Mouse (Mus musculus): ENCODE data around the gene Mfsd4b2. TPM values are rescaled to one million over a fixed set of nuclear protein-coding genes. Genes with fewer than 3 reads are reported as not detected.
A peak's percentile ranks its signal among the peaks of the same experiment; 100 is the strongest.
"Not testable (repeated sequence)": the region's sequence is repeated elsewhere in the genome, so short reads cannot be mapped to it uniquely, and the experiment has no call there.

Gene Mfsd4b2
- polyA plus RNA-seq (2015; fragmentation: Nextera tagmentation; extraction: Ambion mirVana), result 0.19 and 0.23 TPM in 2 replicates

GRCm38 (mm10) chr10:39926616-39927139 lies at the start of gene Mfsd4b2:
Gene Mfsd4b2 (minus strand): TSS chr10:39926923.
- no peaks in the 10 kb centered on the region for H3K36me3 ChIP-seq
- WGBS, result 2% methylated on average over 41 of the region's 41 CpGs
- ATAC-seq (ENCODE audit: insufficient read depth, low FRiP score, low read depth), result peak; percentile 47; the same call in 1 of the 2 replicates
- no peaks in the 10 kb centered on the region for H3K27me3 ChIP-seq (replicated peaks)
- H3K4me2 ChIP-seq, result peak within 1 kb of the TSS; percentile 92
- H3K9ac ChIP-seq, result peak within 1 kb of the TSS; percentile 12; the same call in 1 of the 2 replicates
- no peaks in the 10 kb centered on the region for H3K4me1 ChIP-seq
- peak within 1 kb of the TSS; percentile 43 for H3K4me3 ChIP-seq (replicated peaks)
- H3K27ac ChIP-seq, result no peak within 1 kb of the TSS
- H3K9me3 ChIP-seq, result no peaks in the 10 kb centered on the region

GRCm38 (mm10) chr10:39975771-39976170 lies 49.0 kb upstream of the Mfsd4b2 start:
- WGBS, result 38% methylated on average over 2 of the region's 2 CpGs
- H3K4me2 ChIP-seq, result no peak overlapping the region
- ATAC-seq (ENCODE audit: insufficient read depth, low FRiP score, low read depth), result no peak
- H3K36me3 ChIP-seq, result no peaks in the 10 kb centered on the region
- H3K27me3 ChIP-seq (replicated peaks), result no peaks in the 10 kb centered on the region
- H3K4me3 ChIP-seq (replicated peaks), result no peak overlapping the region
- no peaks in the 10 kb centered on the region for H3K9me3 ChIP-seq
- H3K27ac ChIP-seq, result no peak overlapping the region
- no peaks in the 10 kb centered on the region for H3K4me1 ChIP-seq
- H3K9ac ChIP-seq, result no peak overlapping the region

- Histone ChIP-seq H3K36me3 (no peaks in the 10 kb centered on the region), H3K9ac (no peak overlapping the region), H3K4me3 (replicated peaks) (no peak overlapping the region), H3K4me1 (no peaks in the 10 kb centered on the region), H3K27ac (no peak overlapping the region), H3K9me3 (no peaks in the 10 kb centered on the region), H3K4me2 (no peak overlapping the region), H3K27me3 (replicated peaks) (no peaks in the 10 kb centered on the region)
- WGBS, result 65% methylated on average over 11 of the region's 11 CpGs
- ATAC-seq (ENCODE audit: insufficient read depth, low FRiP score, low read depth), result no peak
These were observed 48.3 kb upstream of the Mfsd4b2 start for GRCm38 (mm10) chr10:39974982-39975381.

- 88% methylated on average over 3 of the region's 3 CpGs for WGBS
These were observed 40.8 kb upstream of the Mfsd4b2 start for GRCm38 (mm10) chr10:39967512-39967911.

GRCm38 (mm10) chr10:39961906-39962305 lies 35.2 kb upstream of the Mfsd4b2 start:
- no peaks in the 10 kb centered on the region for H3K9me3 ChIP-seq
- no peaks in the 10 kb centered on the region for H3K36me3 ChIP-seq
- H3K4me3 ChIP-seq (replicated peaks), result no peak overlapping the region
- no peaks in the 10 kb centered on the region for H3K27me3 ChIP-seq (replicated peaks)
- no peak overlapping the region for H3K9ac ChIP-seq
- H3K4me1 ChIP-seq, result peaks cover 3% of the 10 kb centered on the region; the same call in 1 of the 2 replicates
- 31% methylated on average over 1 of the region's 1 CpGs for WGBS
- no peak overlapping the region for H3K4me2 ChIP-seq
- H3K27ac ChIP-seq, result no peak overlapping the region
- ATAC-seq (ENCODE audit: insufficient read depth, low FRiP score, low read depth), result no peak

More at GRCm38 (mm10) chr10:39967512-39967911, 40.8 kb upstream of the Mfsd4b2 start:
- Histone ChIP-seq H3K27ac (no peak overlapping the region), H3K4me2 (no peak overlapping the region), H3K36me3 (no peaks in the 10 kb centered on the region), H3K4me1 (no peaks in the 10 kb centered on the region), H3K27me3 (replicated peaks) (no peaks in the 10 kb centered on the region), H3K9ac (no peak overlapping the region), H3K4me3 (replicated peaks) (no peak overlapping the region), H3K9me3 (no peaks in the 10 kb centered on the region)
- ATAC-seq (ENCODE audit: insufficient read depth, low FRiP score, low read depth), result no peak

GRCm38 (mm10) chr10:39960441-39960822 lies 33.7 kb upstream of the Mfsd4b2 start:
- H3K36me3 ChIP-seq, result no peaks in the 10 kb centered on the region
- H3K4me3 ChIP-seq (replicated peaks), result peak overlapping the region; percentile 58; the same call in 1 of the 2 replicates
- H3K4me1 ChIP-seq, result peaks cover 3% of the 10 kb centered on the region; the same call in 1 of the 2 replicates
- H3K27ac ChIP-seq, result no peak overlapping the region
- H3K4me2 ChIP-seq, result peak overlapping the region; percentile 96; the same call in 1 of the 2 replicates
- no peak overlapping the region for H3K9ac ChIP-seq
- WGBS, result 45% methylated on average over 11 of the region's 11 CpGs
- H3K9me3 ChIP-seq, result no peaks in the 10 kb centered on the region
- H3K27me3 ChIP-seq (replicated peaks), result no peaks in the 10 kb centered on the region
- ATAC-seq (ENCODE audit: insufficient read depth, low FRiP score, low read depth), result peak; percentile 21; the same call in 1 of the 2 replicates

GRCm38 (mm10) chr10:39959761-39960440 lies 33.2 kb upstream of the Mfsd4b2 start, which contains the start of gene Mfsd4b3:
Gene Mfsd4b3 (minus strand): TSS chr10:39960153.
- ATAC-seq (ENCODE audit: insufficient read depth, low FRiP score, low read depth), result peak; percentile 99
- H3K27ac ChIP-seq, result peak within 1 kb of the TSS; percentile 71
- peak within 1 kb of the TSS; percentile 37; the same call in 1 of the 2 replicates for H3K9ac ChIP-seq
- H3K4me1 ChIP-seq, result peaks cover 3% of the 10 kb centered on the region; the same call in 1 of the 2 replicates
- no peaks in the 10 kb centered on the region for H3K27me3 ChIP-seq (replicated peaks)
- no peaks in the 10 kb centered on the region for H3K36me3 ChIP-seq
- peak within 1 kb of the TSS; percentile 58 for H3K4me3 ChIP-seq (replicated peaks)
- H3K9me3 ChIP-seq, result no peaks in the 10 kb centered on the region
- WGBS, result under 1% methylated on average over 38 of the region's 38 CpGs
- H3K4me2 ChIP-seq, result peak within 1 kb of the TSS; percentile 96

GRCm38 (mm10) chr10:39958266-39958665 lies 31.5 kb upstream of the Mfsd4b2 start:
- WGBS, result 66% methylated on average over 4 of the region's 4 CpGs
- ATAC-seq (ENCODE audit: insufficient read depth, low FRiP score, low read depth), result no peak

GRCm38 (mm10) chr10:39956340-39956878 lies 29.7 kb upstream of the Mfsd4b2 start:
- Histone ChIP-seq H3K4me3 (replicated peaks) (no peak overlapping the region), H3K9ac (no peak overlapping the region), H3K9me3 (no peaks in the 10 kb centered on the region), H3K27ac (no peak overlapping the region), H3K36me3 (no peaks in the 10 kb centered on the region), H3K4me1 (peaks cover 3% of the 10 kb centered on the region; the same call in 1 of the 2 replicates), H3K4me2 (no peak overlapping the region), H3K27me3 (replicated peaks) (no peaks in the 10 kb centered on the region)
- WGBS, result 74% methylated on average over 2 of the region's 2 CpGs
- ATAC-seq (ENCODE audit: insufficient read depth, low FRiP score, low read depth), result no peak

More at GRCm38 (mm10) chr10:39958266-39958665, 31.5 kb upstream of the Mfsd4b2 start:
- no peak overlapping the region for H3K4me2 ChIP-seq
- no peaks in the 10 kb centered on the region for H3K36me3 ChIP-seq
- H3K9me3 ChIP-seq, result no peaks in the 10 kb centered on the region
- H3K4me3 ChIP-seq (replicated peaks), result no peak overlapping the region
- peaks cover 3% of the 10 kb centered on the region; the same call in 1 of the 2 replicates for H3K4me1 ChIP-seq
- no peak overlapping the region for H3K27ac ChIP-seq
- H3K27me3 ChIP-seq (replicated peaks), result no peaks in the 10 kb centered on the region
- no peak overlapping the region for H3K9ac ChIP-seq

GRCm38 (mm10) chr10:39955163-39955562 lies 28.4 kb upstream of the Mfsd4b2 start:
- no peak for ATAC-seq (ENCODE audit: insufficient read depth, low FRiP score, low read depth)
- Histone ChIP-seq H3K9me3 (no peaks in the 10 kb centered on the region), H3K9ac (no peak overlapping the region), H3K4me3 (replicated peaks) (no peak overlapping the region), H3K4me2 (no peak overlapping the region), H3K27ac (no peak overlapping the region), H3K36me3 (no peaks in the 10 kb centered on the region), H3K4me1 (no peaks in the 10 kb centered on the region), H3K27me3 (replicated peaks) (no peaks in the 10 kb centered on the region)
- WGBS, result 74% methylated on average over 2 of the region's 2 CpGs

- Histone ChIP-seq H3K9me3 (no peaks in the 10 kb centered on the region), H3K36me3 (no peaks in the 10 kb centered on the region), H3K4me2 (no peak overlapping the region), H3K27ac (no peak overlapping the region), H3K9ac (no peak overlapping the region), H3K4me1 (no peaks in the 10 kb centered on the region), H3K4me3 (replicated peaks) (no peak overlapping the region), H3K27me3 (replicated peaks) (no peaks in the 10 kb centered on the region)
- 88% methylated on average over 2 of the region's 2 CpGs for WGBS
- ATAC-seq (ENCODE audit: insufficient read depth, low FRiP score, low read depth), result no peak
These were observed 22.7 kb upstream of the Mfsd4b2 start for GRCm38 (mm10) chr10:39949377-39949954.

GRCm38 (mm10) chr10:39947195-39947594 lies 20.5 kb upstream of the Mfsd4b2 start:
- not testable (repeated sequence) for ATAC-seq (ENCODE audit: insufficient read depth, low FRiP score, low read depth); H3K9ac ChIP-seq; H3K27me3 ChIP-seq (replicated peaks)

More at GRCm38 (mm10) chr10:39947195-39947594, 20.5 kb upstream of the Mfsd4b2 start:
- not testable (repeated sequence) for H3K36me3 ChIP-seq; H3K27ac ChIP-seq; H3K4me1 ChIP-seq; H3K4me3 ChIP-seq (replicated peaks); H3K4me2 ChIP-seq; H3K9me3 ChIP-seq
- 74% methylated on average over 3 of the region's 3 CpGs for WGBS
